Mouse (Mus musculus): ENCODE data around the gene Nucks1.
"Not testable (repeated sequence)": the region's sequence is repeated elsewhere in the genome, so short reads cannot be mapped to it uniquely, and the experiment has no call there.

Gene Nucks1

GRCm38 (mm10) chr1:131910001-131910648 lies at the start of gene Nucks1:
Gene Nucks1 (plus strand): TSS chr1:131910534.
- peak; percentile 99 for DNase-seq (ENCODE audit: low spot score)

- DNase-seq (ENCODE audit: low spot score): no peak
Observed at GRCm38 (mm10) chr1:131861811-131862210, 48.5 kb upstream of the Nucks1 start.

GRCm38 (mm10) chr1:131865596-131865995 lies 44.7 kb upstream of the Nucks1 start:
- DNase-seq (ENCODE audit: low spot score): no peak

DNA sequence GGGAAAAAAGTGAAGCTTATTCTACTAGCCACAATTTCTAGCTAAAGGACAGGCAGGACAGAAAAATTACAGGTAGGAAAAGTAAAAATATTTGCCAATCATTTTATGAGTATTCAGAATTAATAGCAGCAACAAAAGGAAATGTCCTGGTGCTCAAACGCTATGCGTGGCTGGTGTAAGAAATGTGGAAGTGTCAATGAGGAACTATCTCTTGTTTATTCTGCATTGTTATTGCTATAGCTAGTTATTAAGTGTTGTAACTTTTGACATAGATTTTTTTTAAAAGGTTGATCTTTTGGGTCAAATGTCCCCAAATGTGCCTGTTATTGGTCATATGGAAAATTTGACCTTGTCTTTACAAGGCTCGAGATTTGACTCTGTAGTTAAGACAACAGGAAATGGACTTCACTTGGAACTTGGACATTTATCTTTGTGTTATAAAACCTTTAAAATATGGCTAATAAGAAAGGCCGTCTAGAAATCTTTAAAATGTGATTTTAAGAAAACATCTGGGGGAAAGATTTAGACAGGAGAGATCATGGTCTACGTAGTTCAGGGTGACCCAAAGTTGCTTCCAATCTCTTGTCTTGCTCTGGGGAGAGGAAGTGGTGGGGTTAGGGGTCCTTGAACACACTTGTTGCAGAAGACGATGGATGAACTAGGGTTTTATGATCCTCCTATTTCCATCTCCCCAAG lies 43.9 kb upstream of the Nucks1 start:
- DNase-seq (ENCODE audit: low spot score): no peak

GRCm38 (mm10) chr1:131867093-131867945 lies 43.0 kb upstream of the Nucks1 start, which contains the start of gene Rab29:
Gene Rab29 (plus strand): TSS chr1:131867224.
- peak; percentile 85 for DNase-seq (ENCODE audit: low spot score)

DNA sequence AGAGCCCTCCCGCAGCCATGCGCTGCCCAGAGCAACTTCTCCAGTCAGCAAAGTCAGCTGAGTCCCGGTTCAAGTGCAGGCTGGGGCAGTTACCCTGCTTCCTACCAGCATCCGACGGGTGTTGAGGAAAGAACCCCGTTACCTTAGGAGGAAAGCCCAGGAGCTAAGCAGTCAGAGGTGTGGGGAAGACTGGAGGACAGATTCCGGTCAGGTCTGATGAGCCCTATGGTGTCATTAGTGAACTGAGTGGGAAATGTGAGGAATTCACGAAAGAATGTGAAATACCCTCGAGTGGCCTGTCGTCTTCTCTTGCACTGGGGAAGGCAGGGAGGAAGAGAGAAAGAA lies 42.4 kb upstream of the Nucks1 start:
- no peak for DNase-seq (ENCODE audit: low spot score)

- DNase-seq (ENCODE audit: low spot score): no peak
Observed at GRCm38 (mm10) chr1:131869561-131869960, 40.8 kb upstream of the Nucks1 start.

DNA sequence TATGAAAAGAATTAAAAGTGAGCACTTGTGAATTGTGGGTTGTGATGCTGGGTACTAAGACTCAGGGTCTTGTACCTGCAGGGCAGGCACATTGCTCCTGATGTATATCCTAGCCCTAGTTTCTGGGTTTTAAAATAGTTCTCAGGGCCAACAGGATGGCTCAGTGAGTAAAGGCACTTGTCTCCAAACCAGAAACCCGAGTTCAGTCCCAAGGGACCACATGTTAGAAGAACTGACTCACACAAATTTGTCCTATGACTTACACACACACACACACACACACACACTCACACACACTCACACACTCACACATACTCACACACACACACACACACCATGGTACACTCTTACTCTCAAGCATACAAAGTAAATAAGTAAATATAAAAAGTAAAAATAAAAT lies 37.5 kb upstream of the Nucks1 start:
- no peak for DNase-seq (ENCODE audit: low spot score)

DNA sequence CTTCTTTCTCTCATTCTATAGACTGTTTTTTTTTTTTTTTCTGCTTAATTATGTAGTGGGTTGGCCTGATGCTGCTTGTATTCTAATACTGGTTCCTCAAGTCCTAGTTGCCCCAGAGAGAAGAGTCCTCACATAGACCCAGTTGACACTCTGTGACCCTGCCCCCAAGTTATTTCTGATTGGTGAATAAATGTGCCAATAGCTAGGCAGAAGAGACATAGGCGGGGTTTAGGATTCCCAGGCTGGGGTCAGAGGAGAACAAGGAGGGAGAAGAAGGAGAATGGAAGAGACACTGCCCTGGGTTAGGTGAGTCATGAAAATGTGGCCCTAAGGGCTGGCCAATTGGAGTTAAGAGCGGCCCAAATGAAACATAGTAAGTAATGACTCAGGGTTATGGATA lies 30.5 kb upstream of the Nucks1 start:
- DNase-seq (ENCODE audit: low spot score): no peak

- peak; percentile 44 for DNase-seq (ENCODE audit: low spot score)
Observed at GRCm38 (mm10) chr1:131882787-131883186, 27.5 kb upstream of the Nucks1 start.

GRCm38 (mm10) chr1:131886173-131886572 lies 24.2 kb upstream of the Nucks1 start:
- DNase-seq (ENCODE audit: low spot score): no peak

DNA sequence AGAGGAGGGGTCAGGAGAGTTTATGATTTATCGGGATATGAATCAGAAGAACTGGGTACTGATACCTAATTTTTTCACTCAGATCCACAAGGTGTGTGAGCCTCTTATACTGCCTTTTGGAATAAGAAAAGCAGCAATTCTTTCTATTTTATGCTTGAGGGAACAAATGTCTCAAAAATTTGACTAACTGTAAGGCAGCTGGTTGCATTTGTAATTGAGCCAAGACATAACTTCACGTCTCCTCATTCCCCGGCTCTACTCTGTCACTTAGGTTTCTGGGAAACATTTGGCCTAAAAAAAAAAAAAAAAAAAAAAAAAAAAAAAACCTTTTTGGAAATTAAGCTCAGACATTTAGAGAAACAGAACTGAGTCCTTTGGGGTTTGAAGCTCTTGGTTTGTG lies 23.7 kb upstream of the Nucks1 start:
- DNase-seq (ENCODE audit: low spot score): no peak

GRCm38 (mm10) chr1:131890043-131890658 lies 20.2 kb upstream of the Nucks1 start:
- DNase-seq (ENCODE audit: low spot score): no peak

GRCm38 (mm10) chr1:131891436-131891835 lies 18.9 kb upstream of the Nucks1 start:
- no peak for DNase-seq (ENCODE audit: low spot score)

- no peak for DNase-seq (ENCODE audit: low spot score)
Observed at GRCm38 (mm10) chr1:131902679-131903078, 7.7 kb upstream of the Nucks1 start.

GRCm38 (mm10) chr1:131903251-131903650 lies 7.1 kb upstream of the Nucks1 start:
- no peak for DNase-seq (ENCODE audit: low spot score)

- no peak for DNase-seq (ENCODE audit: low spot score)
Observed at GRCm38 (mm10) chr1:131905497-131905896, 4.8 kb upstream of the Nucks1 start.

- DNase-seq (ENCODE audit: low spot score): no peak
Observed at GRCm38 (mm10) chr1:131908456-131908855, 1.9 kb upstream of the Nucks1 start.

GRCm38 (mm10) chr1:131909236-131909635 lies 1.1 kb upstream of the Nucks1 start:
- DNase-seq (ENCODE audit: low spot score): not testable (repeated sequence)

DNA sequence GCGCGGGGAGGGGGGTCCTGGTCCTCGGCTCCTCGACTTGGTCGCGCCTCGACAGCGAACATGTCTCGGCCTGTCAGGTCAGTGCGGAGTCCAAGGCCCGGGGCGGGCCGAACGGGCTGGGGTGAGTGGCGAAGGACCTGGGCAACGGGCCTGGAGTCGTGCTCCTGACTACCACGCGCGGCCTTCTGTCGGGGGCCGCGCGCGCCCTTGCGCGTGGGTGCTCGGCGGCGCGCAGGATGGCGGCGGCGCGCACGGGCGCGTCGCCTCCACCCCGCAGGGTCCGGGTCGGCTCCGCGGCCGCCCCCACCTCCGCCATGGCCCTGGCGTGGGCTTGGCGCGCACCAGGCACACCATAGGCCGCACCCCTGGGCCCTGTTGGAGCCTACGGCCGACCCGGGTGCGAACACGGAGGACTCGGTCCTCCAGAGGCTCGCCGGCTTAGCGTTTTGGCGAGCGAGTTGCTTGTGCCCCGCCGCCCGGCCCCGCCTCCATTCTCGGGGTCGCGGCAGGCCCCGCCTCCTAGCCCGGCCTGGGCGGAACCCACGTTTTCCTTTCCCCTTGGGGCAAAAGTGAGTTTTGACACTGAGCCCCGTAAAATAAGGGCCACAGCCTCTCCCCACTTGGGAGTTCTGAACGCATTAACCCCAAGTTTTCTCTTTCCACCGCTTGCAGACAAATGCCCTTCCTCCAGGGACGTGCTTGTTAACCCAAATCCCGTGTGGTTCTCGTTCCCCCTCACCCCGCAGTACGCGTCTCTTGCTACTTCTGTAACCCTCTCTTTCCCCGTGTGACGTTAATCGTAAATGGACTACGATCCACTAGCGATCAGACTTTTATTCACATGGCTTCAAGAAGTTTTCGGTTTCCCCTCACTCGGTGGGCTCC lies 582 bp downstream of the Nucks1 start:
- DNase-seq (ENCODE audit: low spot score): peak; percentile 78

DNA sequence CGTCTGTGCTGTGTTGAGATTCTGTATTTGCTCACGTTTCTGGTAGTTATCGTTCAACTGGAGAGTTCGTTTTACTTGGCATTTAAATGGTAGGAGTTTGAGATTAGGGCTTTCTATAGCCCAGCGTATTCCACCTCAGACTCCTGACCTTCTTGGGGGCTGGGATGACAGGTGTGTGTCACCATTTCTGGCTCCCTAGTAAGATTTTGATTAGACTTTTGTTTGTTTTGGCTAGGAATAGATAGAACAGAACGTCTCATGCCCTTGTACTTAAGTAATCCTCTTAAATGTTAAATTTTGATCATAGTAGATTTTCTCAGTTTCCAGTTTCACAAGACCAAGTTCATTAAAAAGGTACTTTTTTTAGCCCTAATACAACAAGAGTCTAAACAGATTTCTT lies 7.3 kb downstream of the Nucks1 start:
- no peak for DNase-seq (ENCODE audit: low spot score)

Measured in c-Kit-positive CD71-positive TER-119-positive erythroid progenitor cells, embryonic 14.5 days (primary cell).